Mouse (Mus musculus) embryonic fibroblast, embryonic 13.5 days (primary cell): ENCODE data around the gene Cnga4.

Source experiments
- CTCF ChIP-seq: IDR thresholded peaks from 2 replicates; pipeline ENCODE4 v1.5.1; 2011; ENCODE audit warnings: mild to moderate bottlenecking, control low read depth, low read length, moderate library complexity, borderline replicate concordance; ENCODE audit not compliant: insufficient read depth
- POLR2A ChIP-seq: IDR thresholded peaks from 2 replicates; pipeline ENCODE4 v1.6.1; 2011; ENCODE audit warnings: low read depth, mild to moderate bottlenecking, control low read depth, low read length, moderate library complexity

DNA sequence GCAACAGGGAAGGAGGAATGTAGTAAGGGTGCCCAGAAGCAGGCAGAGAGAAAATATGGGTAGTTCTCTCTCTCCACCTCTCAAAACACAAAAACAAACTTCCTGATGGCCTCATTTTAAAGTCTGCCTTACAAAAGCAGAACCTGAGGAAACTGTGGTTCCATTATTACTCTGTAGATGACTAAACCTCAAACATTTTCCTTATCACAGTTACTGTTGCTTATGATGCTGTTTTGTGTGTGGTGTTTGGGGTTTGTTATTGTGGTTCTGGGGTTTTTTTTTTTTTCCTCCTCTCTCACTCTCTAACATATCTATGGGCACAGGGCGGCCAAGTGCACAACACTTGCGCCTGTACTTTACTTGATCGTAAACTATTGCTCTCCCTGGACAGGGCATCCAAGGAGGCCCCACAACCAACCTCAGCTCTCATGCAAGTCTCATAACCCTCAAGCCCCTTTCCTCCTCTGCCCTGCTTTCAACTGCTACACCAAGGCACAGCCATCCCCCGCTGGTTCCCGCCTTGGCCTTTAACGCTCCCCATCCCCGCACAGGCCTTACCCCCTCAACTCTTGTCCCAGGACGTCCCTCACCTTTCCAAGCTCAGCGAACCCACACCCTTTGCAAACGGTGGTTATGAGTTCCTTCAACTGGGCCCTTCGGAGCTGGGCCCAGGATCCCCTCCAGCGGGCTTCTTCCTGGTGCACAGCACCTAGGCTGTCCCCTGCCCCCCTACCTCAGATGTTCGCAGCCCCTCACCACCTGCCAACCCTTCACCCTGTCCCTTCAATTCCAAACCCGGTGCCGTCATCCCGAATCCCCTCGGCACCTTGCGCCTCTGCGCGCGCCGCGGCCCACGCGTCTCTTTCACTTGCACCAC is 5.1 kb upstream of the Cnga4 start:
- TF ChIP-seq CTCF, result no peak
- TF ChIP-seq POLR2A, result no peak; the same call in 1 of the 2 replicates
